Mouse (Mus musculus): Measurements from ENCODE around the gene Fut8. TPM values are rescaled to one million over a fixed set of nuclear protein-coding genes. Genes with fewer than 3 reads are reported as not detected.
"Not testable (repeated sequence)": the region's sequence is repeated elsewhere in the genome, so short reads cannot be mapped to it uniquely, and the experiment has no call there.

The Fut8 gene
- total RNA-seq, 2 experiments from 2014 or later: 76.4 to 81.6 TPM

- Histone ChIP-seq H3K4me3 (no peak overlapping the region), H3K27ac (no peak overlapping the region)
- TF ChIP-seq CTCF (conservative IDR thresholded peaks at IDR 0.05): no peak
- DNase-seq (ENCODE audit: low spot score in 2 of 2): no peak
Measured at GRCm38 (mm10) chr12:77235958-77236357, 2.0 kb upstream of the Fut8 start.

DNA sequence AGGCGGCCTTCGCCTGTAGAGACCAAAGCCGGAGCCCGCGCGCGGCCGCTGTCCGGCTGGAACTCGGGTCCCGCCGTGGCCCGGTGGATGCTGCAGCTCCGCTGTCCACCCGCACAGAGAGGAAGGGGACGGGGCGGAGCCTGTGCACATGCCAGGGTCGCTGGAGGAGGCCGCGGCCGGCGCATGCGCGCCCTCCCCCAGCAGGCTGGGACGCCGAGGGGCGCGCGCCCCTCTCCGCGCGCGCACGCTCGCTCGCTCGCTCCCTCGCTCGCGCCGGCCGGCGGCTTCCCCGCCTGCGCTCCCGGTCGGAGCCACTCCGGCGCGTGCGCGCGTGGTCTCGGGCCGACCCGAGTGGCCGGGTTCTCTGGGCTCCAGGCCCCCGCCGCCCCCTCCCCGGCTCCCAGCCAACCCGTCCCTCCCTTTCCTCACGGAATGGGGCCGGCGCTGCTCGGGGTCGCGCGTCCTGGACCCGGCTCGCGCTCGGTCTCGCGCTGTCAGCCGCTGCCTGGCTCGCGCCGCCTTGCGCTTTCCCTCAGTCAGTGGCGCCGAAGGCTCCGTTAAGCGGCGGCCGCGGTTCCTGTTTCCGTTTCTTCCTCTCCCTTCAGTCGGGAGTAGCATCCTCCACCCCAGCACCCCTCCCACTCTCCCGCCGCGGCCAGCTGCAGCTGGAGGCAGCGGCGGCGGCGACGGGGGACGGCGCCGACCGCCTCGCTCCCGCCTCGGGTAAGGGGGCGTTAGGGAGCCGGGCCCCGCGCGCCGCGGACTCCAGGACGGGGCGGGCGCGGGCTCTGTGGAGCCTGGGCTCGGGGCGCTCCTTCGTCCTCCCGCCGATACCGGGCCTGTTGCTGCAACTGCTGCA, 835 bp downstream of the Fut8 start:
- Histone ChIP-seq H3K27ac (peak overlapping the region; percentile 98), H3K4me3 (peak overlapping the region; percentile 98)
- peak; percentile 66 for TF ChIP-seq CTCF (conservative IDR thresholded peaks at IDR 0.05)
- peak; percentile 87 to 90 for DNase-seq (ENCODE audit: low spot score in 2 of 2)

DNA sequence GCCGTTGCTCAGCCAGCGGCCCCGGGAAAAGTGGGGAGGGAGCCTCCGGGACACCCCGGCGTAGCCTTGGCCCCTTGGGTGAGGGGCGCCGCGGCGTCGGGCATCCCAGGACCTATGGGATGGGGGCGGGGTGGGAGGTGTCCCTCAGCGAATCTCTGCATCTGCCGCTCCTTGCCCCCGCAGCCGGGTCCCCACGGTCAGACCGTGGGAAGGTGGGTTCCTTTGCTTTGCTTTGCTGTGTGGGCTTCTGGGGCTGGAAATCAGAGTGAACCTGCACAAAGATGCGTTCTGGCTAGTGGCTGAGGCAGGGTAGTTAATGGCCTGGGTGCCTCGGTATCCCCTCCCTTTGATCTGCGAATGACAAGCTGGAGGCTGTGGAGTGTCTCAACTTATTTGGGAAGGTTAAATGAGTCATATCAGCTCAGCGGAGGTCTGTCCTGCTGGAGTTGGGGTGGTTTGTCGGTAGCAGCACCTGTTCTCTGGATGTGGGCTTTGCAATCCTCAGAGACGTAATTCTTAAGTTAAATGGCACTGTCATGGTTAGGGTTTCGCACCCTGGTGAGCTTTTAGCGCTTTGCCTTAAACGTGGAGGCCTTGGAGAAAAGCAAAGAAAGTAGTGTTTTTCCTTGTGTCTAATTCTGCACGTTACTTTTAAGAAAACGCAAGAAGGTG, 1.6 kb downstream of the Fut8 start:
- peak overlapping the region; percentile 98 for H3K27ac ChIP-seq
- H3K4me3 ChIP-seq: peak overlapping the region; percentile 98
- peak; percentile 10 to 13 for DNase-seq (ENCODE audit: low spot score in 2 of 2)
- no peak for TF ChIP-seq CTCF (conservative IDR thresholded peaks at IDR 0.05)

DNA sequence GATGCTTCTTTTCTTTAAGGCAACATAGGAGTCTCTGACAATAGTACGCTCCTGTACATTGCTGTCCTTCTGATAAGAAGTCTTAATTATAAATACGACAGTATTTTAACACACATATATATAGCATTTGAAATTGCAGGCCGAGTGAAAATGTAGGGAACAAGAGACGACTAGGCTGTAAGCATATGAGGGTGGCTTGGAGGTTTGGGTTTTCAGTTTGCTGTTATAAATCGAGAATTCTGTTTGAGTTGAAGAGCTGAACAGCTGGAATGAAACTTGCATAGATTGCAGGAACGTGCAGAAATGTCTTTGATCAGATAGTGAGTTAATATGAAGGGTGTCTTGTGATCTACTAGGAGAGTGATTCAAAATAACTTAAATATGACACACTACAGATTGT, 2.4 kb downstream of the Fut8 start:
- Histone ChIP-seq H3K27ac (peak overlapping the region; percentile 98; the same call in 1 of the 2 replicates), H3K4me3 (peak overlapping the region; percentile 98)
- no peak for TF ChIP-seq CTCF (conservative IDR thresholded peaks at IDR 0.05)
- DNase-seq (ENCODE audit: low spot score in 2 of 2): no peak

GRCm38 (mm10) chr12:77240839-77241238, 2.9 kb downstream of the Fut8 start:
- peak in 1 of 2 experiments; percentile 21 for DNase-seq (ENCODE audit: low spot score in 2 of 2)
- Histone ChIP-seq H3K4me3 (peak overlapping the region; percentile 98), H3K27ac (peak overlapping the region; percentile 98; the same call in 1 of the 2 replicates)
- TF ChIP-seq CTCF (conservative IDR thresholded peaks at IDR 0.05): peak; percentile 76

DNA sequence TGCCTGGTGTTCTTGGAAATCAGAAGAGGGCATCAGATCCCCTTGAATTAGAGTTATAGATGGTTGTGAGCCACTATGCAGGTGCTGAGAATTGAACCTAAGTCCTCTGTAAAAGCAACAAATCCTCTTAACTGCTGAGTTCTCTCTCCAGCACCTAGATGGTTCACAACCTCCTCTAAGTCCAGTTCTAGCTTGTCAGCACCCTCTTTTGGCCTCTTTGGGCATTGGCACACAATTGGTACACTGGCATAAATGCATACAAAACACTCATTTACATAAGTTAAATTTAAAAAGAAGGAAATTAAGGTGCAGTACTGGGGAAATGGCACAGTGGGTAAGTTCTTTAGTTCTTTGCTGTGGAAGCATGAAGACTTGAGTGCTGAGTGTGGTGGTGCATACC, 24.7 kb downstream of the Fut8 start:
- TF ChIP-seq CTCF (conservative IDR thresholded peaks at IDR 0.05): peak; percentile 49
- no peak overlapping the region for H3K4me3 ChIP-seq

GRCm38 (mm10) chr12:77263816-77264215, 25.9 kb downstream of the Fut8 start:
- Histone ChIP-seq H3K4me3 (no peak overlapping the region), H3K27ac (no peak overlapping the region)
- no peak for TF ChIP-seq CTCF (conservative IDR thresholded peaks at IDR 0.05)
- DNase-seq (ENCODE audit: low spot score in 2 of 2): no peak

More for the DNA sequence above, 24.7 kb downstream of the Fut8 start:
- DNase-seq (ENCODE audit: low spot score in 2 of 2): no peak
- no peak overlapping the region for H3K27ac ChIP-seq

DNA sequence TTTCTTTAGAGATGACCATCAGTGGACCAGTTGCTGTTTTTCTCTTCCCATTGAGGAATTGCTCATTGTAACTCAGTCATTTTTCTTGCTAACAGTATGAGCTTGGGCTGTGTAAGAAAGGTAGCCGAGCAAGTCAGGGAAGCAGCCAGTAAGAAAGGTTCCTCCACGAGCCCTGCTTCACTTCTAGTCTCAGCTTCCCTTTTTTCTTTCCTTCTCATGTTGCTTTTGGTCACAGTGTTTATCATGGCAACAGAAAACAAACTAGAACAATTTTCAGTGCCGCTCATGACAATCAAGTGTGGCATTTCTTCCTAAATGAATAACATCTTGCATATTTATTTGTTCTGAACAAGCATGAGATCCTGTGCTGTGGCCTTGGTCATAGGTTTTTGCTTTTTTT, 32.8 kb downstream of the Fut8 start:
- Histone ChIP-seq H3K27ac (no peak overlapping the region), H3K4me3 (no peak overlapping the region)
- TF ChIP-seq CTCF (conservative IDR thresholded peaks at IDR 0.05): no peak
- no peak for DNase-seq (ENCODE audit: low spot score in 2 of 2)

- DNase-seq (ENCODE audit: low spot score in 2 of 2): no peak
- Histone ChIP-seq H3K27ac (no peak overlapping the region), H3K4me3 (no peak overlapping the region)
- no peak for TF ChIP-seq CTCF (conservative IDR thresholded peaks at IDR 0.05)
Measured at GRCm38 (mm10) chr12:77288507-77288906, 50.6 kb downstream of the Fut8 start.

DNA sequence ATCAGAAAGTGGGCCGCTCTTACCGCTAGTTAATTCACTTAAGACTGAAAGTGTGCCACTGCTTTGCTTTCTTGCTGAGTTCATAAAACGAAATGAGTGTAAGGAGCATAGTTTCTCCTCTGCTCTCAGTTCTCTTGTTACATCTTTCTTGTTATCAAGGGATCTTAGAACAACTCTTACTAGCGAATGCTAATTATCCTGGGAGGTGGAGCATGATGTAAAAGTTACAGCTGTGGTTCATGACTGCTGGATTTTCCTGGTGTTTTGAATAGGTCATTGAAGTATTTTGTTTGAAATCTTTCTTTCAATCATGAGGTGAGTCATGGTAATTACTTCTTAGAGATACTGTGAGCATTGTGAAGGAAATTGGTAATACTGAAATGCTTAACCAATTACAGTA, 53.1 kb downstream of the Fut8 start:
- Histone ChIP-seq H3K4me3 (no peak overlapping the region), H3K27ac (no peak overlapping the region)
- DNase-seq (ENCODE audit: low spot score in 2 of 2): no peak
- no peak for TF ChIP-seq CTCF (conservative IDR thresholded peaks at IDR 0.05)

DNA sequence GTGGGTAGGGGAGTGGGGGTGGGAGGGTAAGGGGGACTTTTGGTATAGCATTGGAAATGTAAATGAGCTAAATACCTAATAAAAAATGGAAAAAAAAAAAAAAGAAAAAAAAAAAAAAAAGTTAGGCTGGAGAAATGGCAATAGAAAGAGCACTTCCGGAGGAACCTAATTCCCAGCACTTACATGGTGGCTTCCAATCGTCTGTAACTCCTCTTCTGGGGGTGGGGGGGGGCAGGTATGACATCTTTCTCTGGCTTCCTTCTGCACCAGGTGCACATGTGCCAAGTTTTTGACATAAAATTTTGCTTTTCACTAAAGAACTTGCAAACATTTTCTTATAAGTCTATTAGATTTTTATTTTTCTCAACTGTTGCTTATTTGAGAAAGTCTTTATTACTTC, 53.9 kb downstream of the Fut8 start:
- DNase-seq (ENCODE audit: low spot score in 2 of 2); H3K27ac ChIP-seq; H3K4me3 ChIP-seq: not testable (repeated sequence)

DNA sequence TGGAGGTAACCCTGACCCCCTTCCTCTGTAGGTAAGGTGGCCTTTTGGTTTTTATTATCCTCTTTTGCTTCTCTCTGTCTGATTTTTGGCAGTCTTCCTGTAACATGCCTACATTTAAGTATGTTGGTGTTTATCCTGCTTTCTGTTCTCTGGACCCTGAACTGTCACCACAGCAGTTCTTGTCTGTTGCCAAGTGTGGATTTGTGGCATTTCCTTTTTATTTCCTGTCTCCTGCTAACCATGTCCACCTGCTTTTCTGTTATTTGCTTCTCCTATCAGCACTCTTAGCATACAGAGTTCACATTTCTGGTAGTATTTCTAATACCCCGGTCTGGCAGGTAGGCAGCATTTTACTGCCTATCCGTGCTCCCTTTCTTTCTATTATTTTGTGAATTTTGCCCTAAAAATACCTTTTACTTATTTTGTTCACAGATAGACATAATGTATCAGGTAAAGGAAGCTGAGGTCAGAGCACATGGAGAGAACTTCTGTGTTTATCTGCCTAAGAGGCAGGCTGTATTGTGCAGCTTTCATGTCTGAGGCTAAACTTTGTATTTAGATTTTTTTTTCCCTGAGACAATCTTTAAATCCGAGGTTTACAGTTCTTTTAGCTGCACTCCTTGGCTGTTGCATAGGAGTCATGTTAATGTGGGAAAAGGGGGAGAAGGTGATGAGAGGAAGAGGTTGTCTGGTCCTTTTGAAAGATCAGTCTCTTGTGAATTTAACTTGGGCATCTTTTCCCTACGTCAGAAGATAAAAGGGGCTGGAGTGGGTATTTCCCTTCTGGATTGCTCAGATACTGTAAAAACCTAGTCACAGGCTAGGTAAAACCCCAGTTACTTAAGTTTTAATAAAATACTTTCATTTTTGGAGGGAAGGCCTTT, 54.7 kb downstream of the Fut8 start:
- no peak overlapping the region for H3K4me3 ChIP-seq
- no peak overlapping the region for H3K27ac ChIP-seq
- DNase-seq (ENCODE audit: low spot score in 2 of 2): no peak
- no peak for TF ChIP-seq CTCF (conservative IDR thresholded peaks at IDR 0.05)

GRCm38 (mm10) chr12:77296119-77296518, 58.2 kb downstream of the Fut8 start:
- Histone ChIP-seq H3K4me3 (no peak overlapping the region), H3K27ac (no peak overlapping the region)
- TF ChIP-seq CTCF (conservative IDR thresholded peaks at IDR 0.05): no peak
- no peak for DNase-seq (ENCODE audit: low spot score in 2 of 2)
